Comparison of ENCODE assay signal across 12 mouse cellular contexts in the genomic region with DNA sequence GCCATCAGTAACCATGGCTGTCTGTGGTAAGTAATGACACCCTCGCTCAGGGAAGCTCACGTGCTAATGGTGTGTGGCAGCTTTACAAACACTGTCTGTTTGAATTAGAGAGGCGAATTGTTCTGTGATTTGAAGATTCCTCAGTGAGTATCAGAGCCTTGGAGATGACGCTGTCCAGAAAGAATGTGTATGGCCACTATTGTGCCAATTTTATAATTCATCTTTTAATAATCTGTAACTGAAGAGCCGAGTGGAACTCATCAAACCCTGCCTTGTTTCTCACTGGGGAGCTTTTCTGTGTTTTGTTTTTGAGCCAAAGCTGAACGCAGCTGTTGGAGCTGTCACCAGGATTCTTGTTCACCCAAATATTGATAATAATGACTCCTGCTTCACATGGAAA.
A peak's percentile ranks its signal among the peaks of the same experiment; 100 is the strongest.
DNase-seq lines count a peak whose midpoint lies in the region; ATAC-seq and TF ChIP-seq lines count a peak whose summit lies in the region.
"Had no signal": no experiment of that assay in that cellular context is flagged by ENCODE, and none has a peak within 500 bp of the region (broad histone marks: within the 10 kb centered on the region; RNA-seq: fewer than 3 reads in every experiment).

No protein-coding gene starts in this region.

- no peaks in the 10 kb centered on the region for H3K9me3 ChIP-seq in heart, embryonic 15.5 days (replicated peaks)
- no peaks in the 10 kb centered on the region for H3K9me3 ChIP-seq in heart, embryonic 12.5 days (replicated peaks)
- no peaks in the 10 kb centered on the region for H3K9me3 ChIP-seq in lung, embryonic 14.5 days (ENCODE audit: low read depth, low read length)
- H3K9me3 ChIP-seq in intestine, embryonic 15.5 days, result no peaks in the 10 kb centered on the region
- H3K9me3 ChIP-seq: limb, embryonic 12.5 days had no signal

- 52% methylated on average over 6 of the region's 6 CpGs for WGBS in heart, embryonic 15.5 days
- WGBS in heart, embryonic 12.5 days, result 62% methylated on average over 6 of the region's 6 CpGs
- WGBS in lung, embryonic 14.5 days, result 25% methylated on average over 6 of the region's 6 CpGs
- WGBS in intestine, embryonic 15.5 days, result 29% methylated on average over 6 of the region's 6 CpGs

- no peak for TF ChIP-seq CTCF in lung, embryonic 14.5 days (IDR thresholded peaks at IDR 0.05; ENCODE audit: low read depth)
- TF ChIP-seq CTCF in brain, embryonic 14.5 days (IDR thresholded peaks at IDR 0.05; ENCODE audit: borderline replicate concordance, extremely low read depth, insufficient read depth, insufficient read length), result no peak

- H3K4me1 ChIP-seq in heart, embryonic 15.5 days (replicated peaks), result peaks cover 35% of the 10 kb centered on the region
- H3K4me1 ChIP-seq in heart, embryonic 12.5 days (replicated peaks), result peaks cover 38% of the 10 kb centered on the region
- H3K4me1 ChIP-seq in lung, embryonic 14.5 days (ENCODE audit: insufficient read depth), result peaks cover 24% of the 10 kb centered on the region; the same call in 1 of the 2 replicates
- H3K4me1 ChIP-seq in intestine, embryonic 15.5 days (replicated peaks), result peaks cover 15% of the 10 kb centered on the region; the same call in 1 of the 2 replicates
- H3K4me1 ChIP-seq: megakaryocyte, embryonic 14.5 days had no signal

- H3K36me3 ChIP-seq in heart, embryonic 15.5 days, result no peaks in the 10 kb centered on the region
- H3K36me3 ChIP-seq in heart, embryonic 12.5 days, result no peaks in the 10 kb centered on the region
- no peaks in the 10 kb centered on the region for H3K36me3 ChIP-seq in lung, embryonic 14.5 days (ENCODE audit: insufficient read depth)
- no peaks in the 10 kb centered on the region for H3K36me3 ChIP-seq in intestine, embryonic 15.5 days
- H3K36me3 ChIP-seq: limb, embryonic 12.5 days had no signal

- ATAC-seq in heart, embryonic 15.5 days (replicated peaks; ENCODE audit: insufficient number of reproducible peaks, insufficient read depth, low FRiP score, low read depth), result 0 out of 2 replicates have a peak, but pooled peaks have one; percentile 50
- ATAC-seq in heart, embryonic 12.5 days (ENCODE audit: insufficient number of reproducible peaks, low FRiP score), result no peak
- ATAC-seq in lung, embryonic 14.5 days (ENCODE audit: insufficient read depth), result no peak
- ATAC-seq in intestine, embryonic 15.5 days, result peak; percentile 34; the same call in 1 of the 2 replicates

- no peak for TF ChIP-seq POLR2A in brain, embryonic 14.5 days (IDR thresholded peaks at IDR 0.05; ENCODE audit: borderline replicate concordance, extremely low read depth, insufficient read depth, insufficient read length, poor library complexity, severe bottlenecking)

- H3K4me3 ChIP-seq in heart, embryonic 15.5 days, result no peak overlapping the region
- no peak overlapping the region for H3K4me3 ChIP-seq in heart, embryonic 12.5 days
- H3K4me3 ChIP-seq in lung, embryonic 14.5 days (ENCODE audit: low read depth, low read length), result no peak overlapping the region
- no peak overlapping the region for H3K4me3 ChIP-seq in intestine, embryonic 15.5 days (replicated peaks)
- H3K4me3 ChIP-seq: limb, embryonic 12.5 days; megakaryocyte, embryonic 14.5 days had no signal

- H3K9ac ChIP-seq in heart, embryonic 15.5 days, result no peak overlapping the region
- no peak overlapping the region for H3K9ac ChIP-seq in heart, embryonic 12.5 days
- H3K9ac ChIP-seq in lung, embryonic 14.5 days, result no peak overlapping the region
- no peak overlapping the region for H3K9ac ChIP-seq in intestine, embryonic 15.5 days
- H3K9ac ChIP-seq: limb, embryonic 12.5 days had no signal

- no peak overlapping the region for H3K4me2 ChIP-seq in heart, embryonic 15.5 days
- H3K4me2 ChIP-seq in heart, embryonic 12.5 days, result no peak overlapping the region
- H3K4me2 ChIP-seq in lung, embryonic 14.5 days, result no peak overlapping the region
- no peak overlapping the region for H3K4me2 ChIP-seq in intestine, embryonic 15.5 days (replicated peaks)
- H3K4me2 ChIP-seq: limb, embryonic 12.5 days had no signal

- DNase-seq in lung, embryonic 14.5 days, result peak; percentile 67
- no peak for DNase-seq in lung, adult 18-20 months
- peak; percentile 60 for DNase-seq in brain, embryonic 14.5 days (ENCODE audit: low read depth)
- no peak for DNase-seq in cerebellum, adult 11 months
- no peak for DNase-seq in cerebellum, postnatal 4 days (ENCODE audit: low spot score in 2 of 2)
- DNase-seq: kidney, adult 2 months; thymus, postnatal 4 days had no signal

- H3K27ac ChIP-seq in heart, embryonic 15.5 days, result peak overlapping the region; percentile 61
- H3K27ac ChIP-seq in heart, embryonic 12.5 days (ENCODE audit: poor library complexity, severe bottlenecking), result no peak overlapping the region
- H3K27ac ChIP-seq in lung, embryonic 14.5 days (ENCODE audit: low read depth), result peak overlapping the region; percentile 19; the same call in 1 of the 2 replicates
- H3K27ac ChIP-seq in intestine, embryonic 15.5 days, result peak overlapping the region; percentile 30; the same call in 1 of the 2 replicates

- H3K27me3 ChIP-seq in heart, embryonic 15.5 days, result no peaks in the 10 kb centered on the region
- H3K27me3 ChIP-seq in heart, embryonic 12.5 days (replicated peaks), result no peaks in the 10 kb centered on the region
- H3K27me3 ChIP-seq in lung, embryonic 14.5 days (ENCODE audit: insufficient read depth, low read length), result no peaks in the 10 kb centered on the region
- H3K27me3 ChIP-seq in intestine, embryonic 15.5 days (replicated peaks), result no peaks in the 10 kb centered on the region
- H3K27me3 ChIP-seq: megakaryocyte, embryonic 14.5 days had no signal

Comparison
In these comparisons a context has a peak if more than half of its experiments do, and no peak if none do; other contexts are left out.
1. ATAC-seq: peak in heart, embryonic 15.5 days (single experiment) and intestine, embryonic 15.5 days (single experiment); none in heart, embryonic 12.5 days (single experiment) and lung, embryonic 14.5 days (single experiment).
2. DNase-seq: peak in lung, embryonic 14.5 days (single experiment) and brain, embryonic 14.5 days (single experiment); none in lung, adult 18-20 months (0 of 2), cerebellum, adult 11 months (single experiment) and cerebellum, postnatal 4 days (0 of 2).